37 mouse cellular contexts compared by ENCODE assay signal in genomic region chr16:38383683-38384082, GRCm38 (mm10). TPM values are rescaled to one million over a fixed set of nuclear protein-coding genes. Genes with fewer than 3 reads are reported as not detected.
A peak's percentile ranks its signal among the peaks of the same experiment; 100 is the strongest.
DNase-seq lines count a peak whose midpoint lies in the region; ATAC-seq lines count a peak whose summit lies in the region.
"Had no signal": no experiment of that assay in that cellular context is flagged by ENCODE, and none has a peak within 500 bp of the region (broad histone marks: within the 10 kb centered on the region; RNA-seq: fewer than 3 reads in every experiment).

No protein-coding gene starts in this region.

- peak; percentile 19 for DNase-seq in 416B (ENCODE audit: low read depth)
- DNase-seq in liver, embryonic 13.5 days, result peak; percentile 40
- DNase-seq in heart, adult 9 months (ENCODE audit: low spot score in 2 of 2), result no peak
- DNase-seq in gastrocnemius, postnatal 4 days (ENCODE audit: low spot score in 2 of 2), result no peak
- no peak for DNase-seq in layer of hippocampus, postnatal 10 days (ENCODE audit: low spot score in 2 of 2)
- DNase-seq: adrenal gland, adult 2 months; adrenal gland, postnatal 36 days; cerebellum, adult 2 months; cerebellum, postnatal 14 days; gastrocnemius, adult 2 months; gastrocnemius, postnatal 36 days; kidney, adult 9 months; kidney, postnatal 14 days; layer of hippocampus, adult 9-11 months; lung, postnatal 36 days; midbrain, embryonic 14.5 days; right cerebral cortex, postnatal 25 days; spleen, adult 18-20 months; thymus, postnatal 25 days had no signal

- WGBS in liver, embryonic 13.5 days (ENCODE audit: insufficient replicate concordance), result 23% methylated on average over 2 of the region's 2 CpGs
- WGBS in forebrain, embryonic 16.5 days, result 88% methylated on average over 2 of the region's 2 CpGs

- H3K4me2 ChIP-seq in liver, embryonic 13.5 days, result peak overlapping the region; percentile 10; the same call in 1 of the 2 replicates
- H3K4me2 ChIP-seq in forebrain, embryonic 16.5 days (ENCODE audit: low read length), result no peak overlapping the region
- H3K4me2 ChIP-seq: embryonic facial prominence, embryonic 15.5 days had no signal

- peak overlapping the region; percentile 65 for H3K27ac ChIP-seq in liver, embryonic 13.5 days
- H3K27ac ChIP-seq in forebrain, embryonic 16.5 days (ENCODE audit: low read length), result no peak overlapping the region
- H3K27ac ChIP-seq: embryonic facial prominence, embryonic 10.5 days; embryonic facial prominence, embryonic 15.5 days; gastrocnemius, adult 2 months had no signal

- H3K4me3 ChIP-seq in liver, embryonic 13.5 days (replicated peaks), result no peak overlapping the region
- no peak overlapping the region for H3K4me3 ChIP-seq in forebrain, embryonic 16.5 days (replicated peaks; ENCODE audit: low read length)
- H3K4me3 ChIP-seq: embryonic facial prominence, embryonic 10.5 days; embryonic facial prominence, embryonic 15.5 days; gastrocnemius, adult 2 months had no signal

- H3K27me3 ChIP-seq in liver, embryonic 13.5 days, result no peaks in the 10 kb centered on the region
- no peaks in the 10 kb centered on the region for H3K27me3 ChIP-seq in forebrain, embryonic 16.5 days (replicated peaks; ENCODE audit: control insufficient read depth, insufficient read depth, low read length)
- H3K27me3 ChIP-seq: embryonic facial prominence, embryonic 15.5 days had no signal

- H3K9ac ChIP-seq in liver, embryonic 13.5 days, result no peak overlapping the region
- no peak overlapping the region for H3K9ac ChIP-seq in forebrain, embryonic 16.5 days (replicated peaks; ENCODE audit: low read depth, low read length)
- H3K9ac ChIP-seq: embryonic facial prominence, embryonic 15.5 days had no signal

- peak; percentile 81 for ATAC-seq in common myeloid progenitor, adult 5-6 weeks (replicated peaks; ENCODE audit: low read depth, poor library complexity, severe bottlenecking)
- peak; percentile 85 for ATAC-seq in liver, embryonic 13.5 days (ENCODE audit: low read depth)
- ATAC-seq in megakaryocyte, adult 5-6 weeks (ENCODE audit: poor library complexity, severe bottlenecking), result 0 out of 2 replicates have a peak, but pooled peaks have one; percentile 24
- ATAC-seq in forebrain, embryonic 16.5 days, result no peak
- ATAC-seq: activated CD4-positive, CD25-positive, alpha-beta regulatory T cell, adult 4 months; forebrain, embryonic 14.5 days; intestine, embryonic 16.5 days had no signal

- H3K4me1 ChIP-seq in liver, embryonic 13.5 days (replicated peaks), result peaks cover 67% of the 10 kb centered on the region
- H3K4me1 ChIP-seq in forebrain, embryonic 16.5 days (replicated peaks; ENCODE audit: control insufficient read depth, insufficient read depth, low read length), result no peaks in the 10 kb centered on the region
- H3K4me1 ChIP-seq: embryonic facial prominence, embryonic 15.5 days had no signal

- H3K9me3 ChIP-seq in liver, embryonic 13.5 days (replicated peaks), result no peaks in the 10 kb centered on the region
- H3K9me3 ChIP-seq in forebrain, embryonic 16.5 days (ENCODE audit: control insufficient read depth, low read length), result no peaks in the 10 kb centered on the region
- H3K9me3 ChIP-seq: embryonic facial prominence, embryonic 10.5 days; embryonic facial prominence, embryonic 15.5 days had no signal

- H3K36me3 ChIP-seq in liver, embryonic 13.5 days, result peaks cover under 1% of the 10 kb centered on the region; the same call in 1 of the 2 replicates
- H3K36me3 ChIP-seq in forebrain, embryonic 16.5 days (ENCODE audit: control insufficient read depth, insufficient read depth), result no peaks in the 10 kb centered on the region
- H3K36me3 ChIP-seq: embryonic facial prominence, embryonic 10.5 days; embryonic facial prominence, embryonic 15.5 days had no signal

RNA-seq across cellular contexts. Expression of gene Popdc2, which starts 21.7 kb away (rescaled TPM):
- total RNA-seq in common myeloid progenitor, adult 5-6 weeks (2017), result 0.09 TPM in 1 of 2 replicates, not detected in the other
- 22.3 and 24.2 TPM in 2 replicates for polyA plus RNA-seq in liver, embryonic 13.5 days (2015; fragmentation: Nextera tagmentation; extraction: Ambion mirVana)
- total RNA-seq in megakaryocyte, adult 5-6 weeks (2015), result 0.38 and 3.9 TPM in 2 replicates
- total RNA-seq in megakaryocyte, adult 5-6 weeks (2017), result 1.8 TPM in 1 of 2 replicates, not detected in the other
- total RNA-seq in gastrocnemius, postnatal 4 days (2021), result 10 to 100 TPM; 42.5 to 57.1 TPM
- 0.31 and 0.51 TPM in 2 replicates for polyA plus RNA-seq in forebrain, embryonic 16.5 days (2015; fragmentation: Nextera tagmentation; extraction: Ambion mirVana)
- under 1 TPM; 0.23 to 0.42 TPM for total RNA-seq in layer of hippocampus, postnatal 10 days (2021)

RNA-seq across cellular contexts. Expression of gene Gm21987, which starts 36.8 kb away (rescaled TPM):
- not detected in 2 replicates for total RNA-seq in common myeloid progenitor, adult 5-6 weeks (2017)
- polyA plus RNA-seq in liver, embryonic 13.5 days (2015; fragmentation: Nextera tagmentation; extraction: Ambion mirVana), result not detected in 2 replicates
- total RNA-seq in megakaryocyte, adult 5-6 weeks (2015), result not detected in 2 replicates
- total RNA-seq in megakaryocyte, adult 5-6 weeks (2017), result not detected in 2 replicates
- total RNA-seq in gastrocnemius, postnatal 4 days (2021), result not detected
- polyA plus RNA-seq in forebrain, embryonic 16.5 days (2015; fragmentation: Nextera tagmentation; extraction: Ambion mirVana), result not detected in 2 replicates
- not detected for total RNA-seq in layer of hippocampus, postnatal 10 days (2021)
- total RNA-seq: gastrocnemius, adult 2 months; gastrocnemius, postnatal 36 days; heart, adult 8-10 months; heart, postnatal 25 days; left cerebral cortex, adult 18-20 months; left cerebral cortex, postnatal 14 days; liver, adult 2 months; neutrophil, adult 5-6 weeks had no signal
- polyA plus RNA-seq: activated CD4-positive, CD25-positive, alpha-beta regulatory T cell, adult 4 months; adrenal gland, adult 2 months; brain, embryonic 14.5 days; cerebellum, adult 2 months; embryonic facial prominence, embryonic 10.5 days; embryonic facial prominence, embryonic 15.5 days; forebrain, embryonic 14.5 days; hindbrain, embryonic 11.5 days; limb, embryonic 11.5 days; liver, adult 2 months; midbrain, embryonic 14.5 days had no signal

RNA-seq across cellular contexts. Expression of gene Cox17, which starts 36.9 kb away (rescaled TPM):
- 270 and 347 TPM in 2 replicates for total RNA-seq in common myeloid progenitor, adult 5-6 weeks (2017)
- 331 and 350 TPM in 2 replicates for polyA plus RNA-seq in liver, embryonic 13.5 days (2015; fragmentation: Nextera tagmentation; extraction: Ambion mirVana)
- total RNA-seq in megakaryocyte, adult 5-6 weeks (2015), result 89.3 and 106 TPM in 2 replicates
- total RNA-seq in megakaryocyte, adult 5-6 weeks (2017), result 210 and 268 TPM in 2 replicates
- 100 to 1,000 TPM; 109 to 129 TPM for total RNA-seq in gastrocnemius, postnatal 4 days (2021)
- polyA plus RNA-seq in forebrain, embryonic 16.5 days (2015; fragmentation: Nextera tagmentation; extraction: Ambion mirVana), result 85.4 and 88.6 TPM in 2 replicates
- total RNA-seq in layer of hippocampus, postnatal 10 days (2021), result 10 to 100 TPM; 66.5 to 94.2 TPM

RNA-seq across cellular contexts. Expression of gene Maats1, which starts 41.7 kb away (rescaled TPM):
- not detected in 2 replicates for total RNA-seq in common myeloid progenitor, adult 5-6 weeks (2017)
- 0.05 TPM in 1 of 2 replicates, not detected in the other for polyA plus RNA-seq in liver, embryonic 13.5 days (2015; fragmentation: Nextera tagmentation; extraction: Ambion mirVana)
- total RNA-seq in megakaryocyte, adult 5-6 weeks (2015), result not detected in 2 replicates
- total RNA-seq in megakaryocyte, adult 5-6 weeks (2017), result not detected in 2 replicates
- total RNA-seq in gastrocnemius, postnatal 4 days (2021), result under 1 TPM in 1 of 2 experiments, not detected in 1; 0.20 TPM
- polyA plus RNA-seq in forebrain, embryonic 16.5 days (2015; fragmentation: Nextera tagmentation; extraction: Ambion mirVana), result 0.43 and 0.66 TPM in 2 replicates
- 1 to 10 TPM; 1.7 to 1.8 TPM for total RNA-seq in layer of hippocampus, postnatal 10 days (2021)
- total RNA-seq: gastrocnemius, adult 2 months; gastrocnemius, postnatal 36 days; heart, adult 8-10 months; heart, postnatal 25 days; liver, adult 2 months; neutrophil, adult 5-6 weeks had no signal
- polyA plus RNA-seq: adrenal gland, adult 2 months; heart, embryonic 14.5 days; liver, adult 2 months had no signal

RNA-seq across cellular contexts. Expression of gene Pla1a, which starts 49.3 kb away (rescaled TPM):
- total RNA-seq in common myeloid progenitor, adult 5-6 weeks (2017), result not detected in 2 replicates
- 8.4 and 9.2 TPM in 2 replicates for polyA plus RNA-seq in liver, embryonic 13.5 days (2015; fragmentation: Nextera tagmentation; extraction: Ambion mirVana)
- 0.38 TPM in 1 of 2 replicates, not detected in the other for total RNA-seq in megakaryocyte, adult 5-6 weeks (2015)
- total RNA-seq in megakaryocyte, adult 5-6 weeks (2017), result not detected in 2 replicates
- total RNA-seq in gastrocnemius, postnatal 4 days (2021), result 1 to 10 TPM; 1.5 to 2.0 TPM
- 0.36 and 0.38 TPM in 2 replicates for polyA plus RNA-seq in forebrain, embryonic 16.5 days (2015; fragmentation: Nextera tagmentation; extraction: Ambion mirVana)
- under 1 TPM; 0.62 to 0.98 TPM for total RNA-seq in layer of hippocampus, postnatal 10 days (2021)
- polyA plus RNA-seq: activated CD4-positive, CD25-positive, alpha-beta regulatory T cell, adult 4 months; embryonic facial prominence, embryonic 10.5 days had no signal

Comparison
In these comparisons a context has a peak if more than half of its experiments do, and no peak if none do; other contexts are left out.
1. DNase-seq: peak in 416B (single experiment) and liver, embryonic 13.5 days (single experiment); none in heart, adult 9 months (0 of 2), gastrocnemius, postnatal 4 days (0 of 2) and layer of hippocampus, postnatal 10 days (0 of 2).
2. RNA of gene Popdc2, which starts 21.7 kb away (total RNA-seq): 42.5 to 57.1 TPM in gastrocnemius, postnatal 4 days; 0.23 to 0.42 TPM in layer of hippocampus, postnatal 10 days, 0.38 to 3.9 TPM in megakaryocyte, adult 5-6 weeks and 0.09 TPM in common myeloid progenitor, adult 5-6 weeks; every median in the first group is over 4 times any median in the second.